Mouse (Mus musculus): ENCODE measurements at regions not wholly inside any gene's neighbourhood (a gene's known extent, or its start where the extent isn't known, plus 50 kb on each side); places are given as distances from the start of the nearest gene placed in this dataset.

DNA sequence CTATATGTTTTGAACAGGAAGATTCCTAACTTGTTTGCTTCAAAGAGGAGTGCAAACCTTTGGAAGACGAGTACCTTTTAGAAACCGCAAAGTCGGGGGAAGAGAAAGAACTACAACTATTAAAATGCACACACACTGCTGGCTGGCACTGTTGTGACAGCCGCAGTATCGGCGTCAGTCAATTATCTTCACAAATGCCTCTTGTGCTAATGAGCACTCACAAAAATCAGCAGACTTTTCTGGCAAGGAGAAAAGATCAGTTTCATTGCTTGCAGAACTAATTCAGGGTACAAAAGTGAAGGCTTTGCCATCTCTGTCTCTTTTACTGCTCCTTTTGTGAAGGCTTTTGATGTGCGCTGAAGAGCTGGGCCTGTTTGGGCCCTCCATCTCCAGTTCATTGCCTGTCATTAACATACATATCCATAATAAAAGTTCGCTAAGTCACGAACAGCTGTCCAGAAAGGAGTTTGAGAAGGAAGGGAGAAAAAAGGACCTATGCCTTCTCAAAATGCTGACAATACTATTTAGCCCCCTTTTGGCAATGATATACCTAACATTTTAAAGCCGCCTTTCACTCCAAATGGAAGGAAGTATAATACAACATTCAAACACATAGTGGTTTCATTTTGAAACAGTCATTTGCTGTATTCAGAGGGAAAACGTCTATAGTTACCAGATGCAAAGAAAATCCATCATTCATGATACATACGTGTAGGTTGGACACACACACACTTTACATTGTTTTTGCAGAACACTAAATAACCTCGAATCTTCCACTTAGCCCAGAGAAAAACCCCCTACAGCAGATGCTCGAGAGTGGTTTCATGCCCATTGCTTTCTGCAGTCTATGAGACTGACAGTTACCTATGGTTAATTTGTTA lies 186.6 kb upstream of the Sp8 start:
- DNase-seq (ENCODE audit: low spot score in 2 of 2) = no peak

DNA sequence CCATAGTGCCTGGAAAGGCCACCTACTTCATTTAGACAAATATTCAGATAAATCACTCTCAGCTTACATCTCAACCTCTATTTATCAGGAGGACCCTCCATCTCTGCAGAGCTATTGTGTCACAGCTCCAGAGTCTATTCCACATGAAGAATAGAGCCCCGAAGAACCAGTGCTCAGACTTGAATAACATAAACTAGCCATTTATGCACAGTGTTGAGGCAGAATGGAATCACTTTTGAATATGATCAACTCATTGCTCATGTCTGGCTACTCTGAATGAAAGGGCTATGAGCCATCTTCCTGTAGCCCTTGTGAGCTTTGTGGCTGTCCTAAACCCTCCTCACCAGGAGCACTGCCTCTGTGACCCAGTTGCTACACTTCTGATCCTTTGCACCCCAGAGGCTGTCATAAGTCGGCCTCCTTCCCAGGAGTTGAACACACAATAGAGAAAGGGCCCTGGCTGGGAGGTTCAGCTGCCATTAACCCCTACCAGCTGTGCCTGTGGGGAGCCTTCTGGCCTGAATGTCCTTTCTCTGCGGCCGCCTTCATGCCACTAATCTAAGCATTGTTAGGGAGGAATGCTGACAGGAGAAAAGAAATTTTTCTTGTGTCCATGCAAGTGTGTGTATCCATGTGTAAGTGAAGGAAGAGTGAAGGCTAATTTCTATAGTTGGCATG lies 195.5 kb upstream of the Sp8 start:
- DNase-seq (ENCODE audit: low spot score in 2 of 2) = no peak

DNA sequence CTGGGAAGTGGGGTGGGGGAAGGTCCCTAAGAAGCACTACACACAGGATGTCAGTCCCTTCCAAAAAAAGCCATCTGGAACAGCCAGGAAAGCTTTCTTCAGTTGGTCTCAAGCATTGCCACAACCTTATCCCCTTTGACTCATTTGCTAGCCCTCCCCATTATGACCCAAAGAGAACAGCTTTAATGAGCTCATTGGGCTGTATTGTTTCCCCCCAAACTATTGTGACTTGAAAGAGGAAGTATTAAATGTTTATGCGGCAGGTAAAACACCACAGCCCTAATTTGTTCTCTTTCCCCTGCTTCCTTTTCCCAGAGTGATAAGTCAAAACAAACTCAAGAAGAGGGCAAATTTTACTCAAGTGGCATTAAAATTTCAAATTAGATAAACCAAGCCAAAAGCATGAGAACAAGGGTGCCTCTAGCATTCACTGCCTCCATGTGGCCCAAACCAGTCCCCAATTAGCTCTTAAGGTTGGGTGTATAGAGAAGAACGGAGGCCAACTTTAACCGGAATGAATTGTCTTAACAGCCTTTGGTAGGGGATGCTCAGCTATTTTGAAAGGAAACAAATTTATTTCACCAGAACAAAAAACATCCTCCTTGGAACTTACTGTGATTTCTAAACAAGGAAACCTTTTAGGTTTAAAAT lies 196.7 kb upstream of the Sp8 start:
- no peak for DNase-seq (ENCODE audit: low spot score in 2 of 2)

DNA sequence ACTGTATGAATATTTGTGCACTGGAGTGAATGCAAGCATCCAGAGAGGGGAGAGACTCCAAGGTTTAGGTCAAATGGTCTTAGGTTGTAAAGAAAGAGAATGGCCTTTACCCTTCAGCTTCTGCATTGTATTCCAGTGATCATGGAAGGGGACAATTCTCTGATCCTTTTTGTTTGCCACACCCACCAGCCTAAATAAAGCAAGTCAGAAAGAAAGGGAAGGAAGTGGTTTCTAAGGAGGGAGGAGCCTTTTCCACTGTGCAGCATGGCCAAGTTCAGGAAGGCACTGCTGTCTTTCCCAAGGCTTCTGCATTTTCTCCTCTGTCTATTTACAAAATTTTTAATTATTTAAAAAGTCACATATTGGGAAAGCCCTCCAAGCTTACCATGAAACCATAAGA lies 197.5 kb upstream of the Sp8 start:
- DNase-seq (ENCODE audit: low spot score in 2 of 2) = no peak

DNA sequence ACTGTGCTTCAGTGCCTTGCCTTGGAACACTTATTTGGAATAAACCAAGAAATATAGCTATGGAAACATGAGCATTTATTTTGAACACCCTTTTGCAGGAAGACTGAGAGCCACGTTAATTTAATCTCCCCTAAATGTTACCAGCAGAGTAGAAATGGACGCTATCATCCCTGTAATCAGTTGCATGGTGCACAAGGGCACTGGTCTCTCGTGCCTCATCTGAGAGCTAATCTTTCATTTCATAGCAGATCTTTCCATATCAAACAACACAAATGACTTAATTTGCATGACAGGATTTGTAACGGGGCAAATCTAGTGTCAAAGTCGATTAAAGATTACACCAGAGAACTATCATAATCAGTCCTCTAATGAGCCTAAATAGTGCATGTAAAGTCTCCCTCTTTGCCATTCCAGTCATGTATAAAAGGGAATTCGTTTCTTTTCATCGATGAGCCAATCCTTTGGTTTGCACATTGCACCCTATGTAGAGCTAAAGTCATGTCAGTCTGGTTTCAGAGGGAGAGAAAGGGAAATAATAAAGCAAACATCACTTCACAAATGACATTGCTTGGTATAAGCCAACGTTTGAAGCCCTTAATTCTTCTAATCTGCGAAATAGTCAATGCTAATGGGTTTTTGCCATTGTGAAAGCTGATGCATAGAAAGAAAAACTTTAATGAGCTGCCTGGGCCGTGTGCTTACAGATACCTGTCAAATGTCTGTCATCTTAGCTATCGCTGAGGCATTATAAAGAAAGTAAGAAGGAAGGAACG lies 198.7 kb upstream of the Sp8 start:
- DNase-seq (ENCODE audit: low spot score in 2 of 2) = no peak

DNA sequence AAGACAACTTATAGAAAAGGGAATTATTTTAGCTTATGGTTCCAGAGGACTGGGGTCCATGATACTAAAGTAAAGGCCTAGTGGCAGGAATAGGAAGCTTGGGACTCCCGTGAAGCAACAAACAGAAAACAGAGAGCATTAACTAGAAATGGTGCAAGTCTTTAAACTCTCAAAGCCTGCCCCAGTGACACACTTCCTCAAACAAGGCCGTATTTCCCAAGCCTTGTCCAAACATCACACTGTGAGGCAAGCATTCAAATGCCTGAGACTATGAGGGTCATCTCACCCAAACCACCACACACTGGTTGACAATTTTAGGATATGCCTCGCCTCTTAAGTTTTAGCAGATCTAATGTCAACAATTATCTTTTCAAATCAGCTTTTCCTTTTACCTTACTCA lies 205.2 kb upstream of the Sp8 start:
- no peak for DNase-seq (ENCODE audit: low spot score in 2 of 2)

DNA sequence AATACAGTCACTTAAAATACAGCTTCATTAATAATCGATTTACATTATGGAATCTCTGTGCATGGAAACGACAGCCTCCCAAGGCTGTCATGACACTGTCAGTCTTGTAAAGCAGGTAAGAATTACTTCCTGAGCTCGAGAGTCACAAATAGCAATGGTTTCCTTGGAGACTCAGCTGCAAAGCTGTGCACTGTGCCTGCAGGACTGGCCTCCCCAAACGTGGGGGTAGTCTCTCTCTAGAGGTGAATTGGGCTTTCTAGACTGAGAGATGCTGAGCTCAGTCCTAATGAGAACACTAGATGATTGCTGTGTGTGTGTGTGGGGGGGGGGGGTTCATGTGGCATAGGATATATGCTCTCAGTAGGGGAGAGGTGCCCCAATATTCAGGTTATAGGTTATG lies 208.9 kb upstream of the Sp8 start:
- no peak for DNase-seq (ENCODE audit: low spot score in 2 of 2)

- no peak for DNase-seq (ENCODE audit: low spot score in 2 of 2)
These were observed 210.7 kb upstream of the Sp8 start for GRCm38 (mm10) chr12:118635456-118635855.

DNA sequence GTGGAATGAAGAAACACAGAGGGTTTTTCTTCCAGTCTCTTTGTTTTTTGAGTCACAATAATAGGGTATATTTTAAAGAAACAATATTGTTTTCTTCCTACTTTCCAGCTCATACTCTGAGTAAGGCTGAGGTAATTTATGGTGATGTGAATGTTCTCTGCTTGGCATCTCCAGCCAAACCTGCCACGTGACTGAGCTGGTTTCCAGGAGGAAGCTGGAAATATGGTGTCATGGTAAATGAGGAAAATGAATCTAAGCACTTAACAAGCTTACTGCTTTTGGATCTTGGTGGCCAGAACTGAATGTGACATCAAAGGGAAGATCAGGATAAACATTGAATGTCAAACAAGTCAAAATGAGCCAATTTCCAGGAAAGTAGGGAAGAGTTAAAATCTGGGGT lies 215.8 kb upstream of the Sp8 start:
- no peak for DNase-seq (ENCODE audit: low spot score in 2 of 2)

DNA sequence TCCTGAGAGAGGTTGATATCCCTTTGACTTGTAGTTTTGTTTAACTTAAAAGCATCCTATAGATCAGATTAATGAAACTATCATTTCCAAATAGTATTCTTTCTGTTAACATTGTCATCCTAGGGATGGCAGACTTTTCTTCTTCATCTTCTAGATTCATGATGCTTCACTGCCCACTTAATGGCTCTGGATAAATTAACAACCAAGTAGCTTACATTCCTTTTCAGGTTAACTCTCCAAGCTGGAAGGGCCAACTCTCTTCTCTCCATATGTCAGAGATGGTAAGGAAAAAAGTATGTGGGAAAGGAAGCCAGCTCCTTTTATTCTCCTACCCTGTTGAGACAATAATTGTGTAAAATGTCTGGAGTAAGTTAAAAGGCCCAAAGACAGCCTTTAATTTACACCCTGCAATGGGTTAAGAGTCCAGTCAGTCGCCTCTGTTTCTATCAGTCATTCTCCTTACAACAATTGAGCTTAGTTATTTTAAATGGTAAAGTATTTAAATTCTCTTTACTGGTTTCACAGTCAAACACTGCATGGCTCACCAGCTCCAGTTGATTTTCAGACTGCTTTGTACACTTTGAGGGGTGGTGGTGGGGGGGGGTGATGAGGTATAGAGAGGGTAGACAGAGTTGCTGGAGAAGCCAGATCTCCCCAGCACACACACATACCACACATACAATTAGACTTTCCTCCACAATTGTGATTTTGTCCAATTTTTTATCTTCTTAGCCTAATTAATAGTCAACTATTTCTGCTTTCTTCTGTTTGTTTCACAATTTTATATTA lies 224.2 kb upstream of the Sp8 start:
- no peak for DNase-seq (ENCODE audit: low spot score in 2 of 2)

GRCm38 (mm10) chr12:118620847-118621636 lies 225.1 kb upstream of the Sp8 start:
- DNase-seq (ENCODE audit: low spot score in 2 of 2) = no peak

GRCm38 (mm10) chr12:118597015-118597414 lies 249.1 kb upstream of the Sp8 start:
- no peak for DNase-seq (ENCODE audit: low spot score in 2 of 2)

GRCm38 (mm10) chr12:118594781-118595574 lies 251.2 kb upstream of the Sp8 start:
- DNase-seq (ENCODE audit: low spot score in 2 of 2) = no peak

GRCm38 (mm10) chr12:118583829-118584628 lies 262.1 kb upstream of the Sp8 start:
- DNase-seq (ENCODE audit: low spot score in 2 of 2) = no peak

- no peak for DNase-seq (ENCODE audit: low spot score in 2 of 2)
These were observed 268.6 kb upstream of the Sp4 start for GRCm38 (mm10) chr12:118569811-118570210.

DNA sequence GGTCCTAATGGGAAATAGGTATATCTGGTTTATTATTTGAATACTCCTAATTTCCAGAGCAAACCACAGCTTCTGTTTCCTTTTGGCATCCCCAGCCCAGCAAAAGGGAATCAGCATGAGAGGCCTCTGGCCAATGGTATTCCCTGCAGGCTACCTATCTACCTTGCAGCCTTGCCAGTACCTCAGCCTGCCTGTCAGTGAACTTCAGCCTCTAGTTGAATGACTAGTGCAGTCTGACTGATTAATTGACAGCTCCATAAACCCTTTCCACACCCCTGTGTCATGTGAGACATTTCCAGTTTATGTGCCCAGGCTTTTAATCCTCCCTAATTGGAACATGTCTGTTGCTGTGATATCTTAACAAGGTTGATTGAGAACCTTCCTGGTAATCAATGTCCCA lies 265.4 kb upstream of the Sp4 start:
- DNase-seq (ENCODE audit: low spot score in 2 of 2) = no peak

DNA sequence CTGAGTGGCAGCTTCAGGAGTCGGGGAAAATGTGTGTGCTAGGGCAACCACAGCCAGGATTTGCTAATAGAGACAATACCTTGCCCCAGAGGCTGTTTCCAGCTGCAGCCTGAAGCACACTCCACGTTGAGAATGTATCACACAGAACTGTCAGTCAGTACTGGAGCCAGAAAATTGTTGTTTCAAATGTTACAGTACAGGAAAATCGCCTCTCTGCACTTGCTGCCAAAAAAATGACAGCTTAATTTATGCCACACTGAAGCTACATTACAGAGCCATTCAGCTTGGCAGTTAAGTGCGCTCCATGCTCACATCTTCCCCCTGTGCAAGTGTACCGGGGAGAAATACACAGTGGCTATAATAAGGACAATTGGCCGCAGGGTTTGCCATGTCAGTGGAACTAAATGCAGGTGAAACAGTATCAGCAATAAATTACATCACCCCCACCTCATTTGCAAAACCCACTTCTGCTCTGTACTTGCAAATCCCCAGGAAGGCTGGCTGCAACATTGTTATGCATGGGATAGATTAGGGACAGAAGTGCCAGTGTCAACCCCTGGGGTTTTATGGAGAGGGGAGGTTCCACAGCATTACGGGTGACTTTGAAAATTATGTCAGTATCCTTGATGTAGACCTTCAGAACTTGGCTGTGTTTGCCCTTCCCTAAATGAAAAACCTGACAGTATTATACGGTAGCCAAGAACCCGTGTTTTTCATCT lies 263.3 kb upstream of the Sp4 start:
- no peak for DNase-seq (ENCODE audit: low spot score in 2 of 2)

GRCm38 (mm10) chr12:118562226-118562625 lies 261.0 kb upstream of the Sp4 start:
- DNase-seq (ENCODE audit: low spot score in 2 of 2) = no peak
